Mouse (Mus musculus): ENCODE data around the gene Trhr2. TPM values are rescaled to one million over a fixed set of nuclear protein-coding genes. Genes with fewer than 3 reads are reported as not detected.

The Trhr2 gene
- polyA plus RNA-seq, 1 experiment, result 0.05 TPM

GRCm38 (mm10) chr8:122314899-122315496 is 45.5 kb downstream of the Trhr2 start:
- TF ChIP-seq CTCF (conservative IDR thresholded peaks at IDR 0.05; ENCODE audit: insufficient read depth, insufficient read length, low read depth, low read length), result no peak
- TF ChIP-seq POLR2A (IDR thresholded peaks at IDR 0.05; ENCODE audit: low read depth, low read length), result no peak
- no peaks in the 10 kb centered on the region for H3K27me3 ChIP-seq (replicated peaks; ENCODE audit: control insufficient read depth, insufficient read depth, low read length)
- WGBS, result 61% methylated on average over 13 of the region's 13 CpGs
- DNase-seq, result peak; percentile 73
- peak overlapping the region; percentile 52; the same call in 1 of the 2 replicates for H3K27ac ChIP-seq (ENCODE audit: insufficient read depth, low read depth, low read length)
- H3K36me3 ChIP-seq (ENCODE audit: control insufficient read depth, insufficient read depth, low read length), result no peaks in the 10 kb centered on the region
- no peaks in the 10 kb centered on the region; the same call in 1 of the 2 replicates for H3K4me1 ChIP-seq (ENCODE audit: control insufficient read depth, insufficient read depth, low read length)
- no peak overlapping the region for H3K4me3 ChIP-seq (ENCODE audit: insufficient read depth, low read depth, low read length)

- WGBS, result 80% methylated on average over 12 of the region's 12 CpGs
- Histone ChIP-seq H3K4me3 (ENCODE audit: insufficient read depth, low read depth, low read length) (no peak overlapping the region), H3K4me1 (ENCODE audit: control insufficient read depth, insufficient read depth, low read length) (no peaks in the 10 kb centered on the region; the same call in 1 of the 2 replicates), H3K36me3 (ENCODE audit: control insufficient read depth, insufficient read depth, low read length) (no peaks in the 10 kb centered on the region), H3K27ac (ENCODE audit: insufficient read depth, low read depth, low read length) (no peak overlapping the region), H3K27me3 (replicated peaks; ENCODE audit: control insufficient read depth, insufficient read depth, low read length) (no peaks in the 10 kb centered on the region)
- TF ChIP-seq CTCF (conservative IDR thresholded peaks at IDR 0.05; ENCODE audit: insufficient read depth, insufficient read length, low read depth, low read length) (no peak), POLR2A (IDR thresholded peaks at IDR 0.05; ENCODE audit: low read depth, low read length) (no peak)
- no peak for DNase-seq
These were observed 47.2 kb downstream of the Trhr2 start for GRCm38 (mm10) chr8:122313310-122313709.

GRCm38 (mm10) chr8:122312553-122312952 is 48.0 kb downstream of the Trhr2 start:
- H3K36me3 ChIP-seq (ENCODE audit: control insufficient read depth, insufficient read depth, low read length), result no peaks in the 10 kb centered on the region
- 78% methylated on average over 2 of the region's 2 CpGs for WGBS
- H3K4me1 ChIP-seq (ENCODE audit: control insufficient read depth, insufficient read depth, low read length), result no peaks in the 10 kb centered on the region; the same call in 1 of the 2 replicates
- no peaks in the 10 kb centered on the region for H3K27me3 ChIP-seq (replicated peaks; ENCODE audit: control insufficient read depth, insufficient read depth, low read length)
- DNase-seq, result peak; percentile 25
- no peak overlapping the region for H3K4me3 ChIP-seq (ENCODE audit: insufficient read depth, low read depth, low read length)
- TF ChIP-seq POLR2A (IDR thresholded peaks at IDR 0.05; ENCODE audit: low read depth, low read length) (no peak), CTCF (conservative IDR thresholded peaks at IDR 0.05; ENCODE audit: insufficient read depth, insufficient read length, low read depth, low read length) (no peak)
- H3K27ac ChIP-seq (ENCODE audit: insufficient read depth, low read depth, low read length), result no peak overlapping the region

DNA sequence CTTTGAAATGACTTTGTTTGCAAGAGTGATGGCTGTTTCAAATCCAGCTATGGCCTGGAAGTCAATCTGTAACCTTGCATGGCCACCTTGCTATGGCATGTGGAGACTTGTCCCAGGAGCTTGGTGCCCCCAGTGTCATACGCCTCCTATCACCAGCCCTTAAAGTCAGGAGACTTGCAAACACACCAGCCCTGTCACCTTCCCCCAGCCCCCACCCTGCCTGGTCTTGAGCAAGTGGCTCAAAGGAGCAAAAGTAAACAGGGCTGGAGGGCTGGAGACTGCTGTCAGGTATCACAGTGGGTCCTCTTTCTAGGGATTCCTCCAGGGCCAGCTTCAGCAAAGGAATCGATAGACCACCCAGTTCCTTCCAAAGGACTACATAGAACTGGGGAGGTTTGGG is 49.4 kb downstream of the Trhr2 start:
- TF ChIP-seq POLR2A (IDR thresholded peaks at IDR 0.05; ENCODE audit: low read depth, low read length) (no peak), CTCF (conservative IDR thresholded peaks at IDR 0.05; ENCODE audit: insufficient read depth, insufficient read length, low read depth, low read length) (no peak)
- Histone ChIP-seq H3K27me3 (replicated peaks; ENCODE audit: control insufficient read depth, insufficient read depth, low read length) (no peaks in the 10 kb centered on the region), H3K27ac (ENCODE audit: insufficient read depth, low read depth, low read length) (no peak overlapping the region), H3K4me3 (ENCODE audit: insufficient read depth, low read depth, low read length) (no peak overlapping the region), H3K4me1 (ENCODE audit: control insufficient read depth, insufficient read depth, low read length) (no peaks in the 10 kb centered on the region; the same call in 1 of the 2 replicates), H3K36me3 (ENCODE audit: control insufficient read depth, insufficient read depth, low read length) (no peaks in the 10 kb centered on the region)
- 92% methylated on average over 2 of the region's 2 CpGs for WGBS
- no peak for DNase-seq

- no peak for TF ChIP-seq CTCF (conservative IDR thresholded peaks at IDR 0.05; ENCODE audit: insufficient read depth, insufficient read length, low read depth, low read length)
- no peak for TF ChIP-seq POLR2A (IDR thresholded peaks at IDR 0.05; ENCODE audit: low read depth, low read length)
- Histone ChIP-seq H3K27ac (ENCODE audit: insufficient read depth, low read depth, low read length) (no peak overlapping the region), H3K27me3 (replicated peaks; ENCODE audit: control insufficient read depth, insufficient read depth, low read length) (no peaks in the 10 kb centered on the region), H3K4me1 (ENCODE audit: control insufficient read depth, insufficient read depth, low read length) (no peaks in the 10 kb centered on the region), H3K4me3 (ENCODE audit: insufficient read depth, low read depth, low read length) (no peak overlapping the region), H3K36me3 (ENCODE audit: control insufficient read depth, insufficient read depth, low read length) (no peaks in the 10 kb centered on the region)
- DNase-seq, result no peak
- WGBS, result 87% methylated on average over 12 of the region's 12 CpGs
These were observed 51.3 kb downstream of the Trhr2 start for GRCm38 (mm10) chr8:122309272-122309671.

DNA sequence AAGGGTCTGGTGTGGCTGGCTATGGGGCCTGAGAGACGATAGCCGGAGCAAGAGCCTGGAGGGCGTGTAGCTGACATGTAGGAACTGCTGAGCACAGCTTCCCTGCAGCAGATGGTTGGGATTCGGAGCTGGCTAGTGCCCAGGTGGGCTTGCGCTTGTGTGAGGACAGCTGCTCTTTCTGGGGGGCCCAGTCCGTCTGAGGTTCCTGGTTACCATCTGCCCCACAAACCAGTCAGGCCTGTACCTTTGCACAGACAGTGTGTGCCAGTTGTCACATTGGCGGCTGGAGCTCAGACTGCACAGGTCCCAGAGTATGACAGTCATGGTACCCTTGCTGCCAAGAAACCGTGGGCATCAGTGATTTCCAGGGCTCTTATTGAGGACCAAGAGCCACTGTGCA is 52.7 kb downstream of the Trhr2 start:
- 94% methylated on average over 8 of the region's 8 CpGs for WGBS
- no peak for DNase-seq

More for the DNA sequence above, 52.7 kb downstream of the Trhr2 start:
- no peaks in the 10 kb centered on the region for H3K36me3 ChIP-seq (ENCODE audit: control insufficient read depth, insufficient read depth, low read length)
- no peak for TF ChIP-seq POLR2A (IDR thresholded peaks at IDR 0.05; ENCODE audit: low read depth, low read length)
- no peak for TF ChIP-seq CTCF (conservative IDR thresholded peaks at IDR 0.05; ENCODE audit: insufficient read depth, insufficient read length, low read depth, low read length)
- no peak overlapping the region for H3K27ac ChIP-seq (ENCODE audit: insufficient read depth, low read depth, low read length)
- no peak overlapping the region for H3K4me3 ChIP-seq (ENCODE audit: insufficient read depth, low read depth, low read length)
- H3K4me1 ChIP-seq (ENCODE audit: control insufficient read depth, insufficient read depth, low read length), result no peaks in the 10 kb centered on the region
- no peaks in the 10 kb centered on the region for H3K27me3 ChIP-seq (replicated peaks; ENCODE audit: control insufficient read depth, insufficient read depth, low read length)

Other genes with a start within 250 kb of the Trhr2 start
- gene Zfpm1, start 78.6 kb downstream of the Trhr2 start, polyA plus RNA-seq (2012; rRNA removed), result 9.7 and 11.8 TPM in 2 replicates
- gene Zc3h18, start 15.9 kb upstream of the Trhr2 start, polyA plus RNA-seq (2012; rRNA removed), result 23.3 and 24.1 TPM in 2 replicates
- gene Il17c, start 61.3 kb upstream of the Trhr2 start, polyA plus RNA-seq (2012; rRNA removed), result 0.11 TPM in 1 of 2 replicates, not detected in the other
- 1,266 and 1,342 TPM in 2 replicates for gene Cyba, start 72.2 kb upstream of the Trhr2 start, polyA plus RNA-seq (2012; rRNA removed)
- gene Mvd, start 82.7 kb upstream of the Trhr2 start, polyA plus RNA-seq (2012; rRNA removed), result 68.7 and 77.3 TPM in 2 replicates
- gene Snai3, start 100.0 kb upstream of the Trhr2 start, polyA plus RNA-seq (2012; rRNA removed), result 1.6 and 1.7 TPM in 2 replicates
- 64.4 and 64.5 TPM in 2 replicates for gene Rnf166, start 115.3 kb upstream of the Trhr2 start, polyA plus RNA-seq (2012; rRNA removed)
- gene Ctu2, start 115.4 kb upstream of the Trhr2 start, polyA plus RNA-seq (2012; rRNA removed), result 16.8 and 21.1 TPM in 2 replicates
- 102 and 121 TPM in 2 replicates for gene Piezo1, start 190.6 kb upstream of the Trhr2 start, polyA plus RNA-seq (2012; rRNA removed)
- gene Cdt1, start 207.3 kb upstream of the Trhr2 start, polyA plus RNA-seq (2012; rRNA removed), result 7.1 and 8.6 TPM in 2 replicates
- gene Aprt, start 216.2 kb upstream of the Trhr2 start, polyA plus RNA-seq (2012; rRNA removed), result 177 and 190 TPM in 2 replicates